Mouse (Mus musculus) gastrocnemius, adult 18-20 months (tissue): ENCODE results near the gene Mast3. TPM values are rescaled to one million over a fixed set of nuclear protein-coding genes. Genes with fewer than 3 reads are reported as not detected.
A peak's percentile ranks its signal among the peaks of the same experiment; 100 is the strongest.

Experiments
- DNase-seq: peaks from one replicate; pipeline ENCODE4 v3.0.0; 2021; ENCODE audit warnings: low spot score
- total RNA-seq, 2 experiments: library from RNA; stranded (reverse); gene quantifications; 2 replicates each; pipeline ENCODE4 v1.2.3; 2021

The Mast3 gene
- total RNA-seq, 2 experiments from 2014 or later: 2.7 TPM

GRCm38 (mm10) chr8:70806541-70806940 lies 1.7 kb upstream of the Mast3 start:
- no peak for DNase-seq

- peak; percentile 47 for DNase-seq
Measured at GRCm38 (mm10) chr8:70803761-70804480, 933 bp downstream of the Mast3 start.

GRCm38 (mm10) chr8:70802786-70803510 lies 1.9 kb downstream of the Mast3 start:
- no peak for DNase-seq

- DNase-seq: no peak
Measured at GRCm38 (mm10) chr8:70801830-70802229, 3.0 kb downstream of the Mast3 start.

- no peak for DNase-seq
Measured at GRCm38 (mm10) chr8:70801156-70801555, 3.7 kb downstream of the Mast3 start.

GRCm38 (mm10) chr8:70800648-70801047 lies 4.2 kb downstream of the Mast3 start:
- no peak for DNase-seq

GRCm38 (mm10) chr8:70798281-70798680 lies 6.6 kb downstream of the Mast3 start:
- DNase-seq: peak; percentile 75

- DNase-seq: peak; percentile 88
Measured at GRCm38 (mm10) chr8:70797081-70798070, 7.5 kb downstream of the Mast3 start.

GRCm38 (mm10) chr8:70796403-70797080 lies 8.3 kb downstream of the Mast3 start:
- no peak for DNase-seq

GRCm38 (mm10) chr8:70795370-70795769 lies 9.5 kb downstream of the Mast3 start:
- no peak for DNase-seq

GRCm38 (mm10) chr8:70794215-70794614 lies 10.6 kb downstream of the Mast3 start:
- DNase-seq: no peak

- DNase-seq: no peak
Measured at GRCm38 (mm10) chr8:70792700-70793099, 12.2 kb downstream of the Mast3 start.

GRCm38 (mm10) chr8:70791975-70792691 lies 12.7 kb downstream of the Mast3 start:
- peak; percentile 96 for DNase-seq

GRCm38 (mm10) chr8:70791294-70791701 lies 13.6 kb downstream of the Mast3 start:
- DNase-seq: no peak

GRCm38 (mm10) chr8:70790846-70791245 lies 14.0 kb downstream of the Mast3 start:
- no peak for DNase-seq

- DNase-seq: no peak
Measured at GRCm38 (mm10) chr8:70789046-70789445, 15.8 kb downstream of the Mast3 start.

GRCm38 (mm10) chr8:70787941-70788667 lies 16.8 kb downstream of the Mast3 start:
- no peak for DNase-seq

GRCm38 (mm10) chr8:70787051-70787445 lies 17.8 kb downstream of the Mast3 start:
- DNase-seq: no peak

- DNase-seq: no peak
Measured at GRCm38 (mm10) chr8:70786291-70787050, 18.4 kb downstream of the Mast3 start.
